Mouse (Mus musculus): ENCODE measurements at regions not wholly inside any gene's neighbourhood (a gene's known extent, or its start where the extent isn't known, plus 50 kb on each side); places are given as distances from the start of the nearest gene placed in this dataset.

DNA sequence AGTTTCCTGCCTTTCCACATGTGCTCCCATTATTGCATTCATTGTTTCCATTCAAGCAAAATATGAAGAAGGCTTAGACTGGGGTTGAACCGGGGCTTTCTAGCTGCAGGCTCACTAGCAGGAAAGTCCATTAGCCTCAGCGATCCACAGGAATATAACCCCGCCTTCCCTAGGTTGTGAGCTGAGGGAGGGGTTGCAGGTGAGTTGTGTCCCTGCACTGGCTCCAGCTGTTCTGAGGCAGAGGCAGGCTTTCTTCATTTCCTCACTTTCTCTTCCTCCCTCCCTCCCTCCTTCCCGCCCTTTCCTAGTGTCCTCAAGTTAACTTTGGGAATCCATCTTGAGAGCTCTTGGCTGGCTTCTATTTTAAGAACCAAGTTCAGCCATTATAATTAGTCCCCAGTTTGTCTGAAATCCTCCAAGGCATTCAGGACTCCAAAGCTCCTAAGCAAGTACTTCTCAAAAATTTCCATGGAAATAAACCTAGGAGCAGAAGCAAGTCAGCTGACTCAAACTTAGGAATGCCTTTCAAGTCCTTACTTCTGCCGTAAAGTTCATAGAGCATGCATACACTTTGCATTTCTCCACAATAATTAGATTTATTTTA, 242.2 kb upstream of the Atp5g3 start:
- TF ChIP-seq CTCF (IDR thresholded peaks at IDR 0.05; ENCODE audit: insufficient read depth, low read length) (no peak), POLR2A (IDR thresholded peaks at IDR 0.05; ENCODE audit: borderline replicate concordance, extremely low read depth, low read depth, low read length) (no peak)

All from lung, adult 2 months (tissue).